Mouse (Mus musculus) pancreas, adult 10 weeks (tissue): ENCODE measurements around the gene Traf3ip2. TPM values are rescaled to one million over a fixed set of nuclear protein-coding genes. Genes with fewer than 3 reads are reported as not detected.

Source experiments
- polyA plus RNA-seq: library from polyadenylated mRNA; stranded (reverse); fragments of 350-450 nt; fragmentation: Illumina TruSeq; extraction: RNeasy Lipid Tissue Mini Kit (QIAGEN cat#74804); gene quantifications from one replicate; pipeline ENCODE4 v1.2.3, GENCODE M21; 2015; ENCODE audit warnings: low read depth, low replicate concordance; ENCODE audit not compliant: insufficient read depth

Gene Traf3ip2
- polyA plus RNA-seq, result 11.7 TPM

GRCm38 (mm10) chr10:39612633-39612988 lies at the start of gene Traf3ip2:
Traf3ip2 (plus strand) TSS chr10:39612934.

Other genes with a start within 250 kb of the Traf3ip2 start
- 16.2 TPM for gene Fyn, start 244.1 kb upstream of the Traf3ip2 start, polyA plus RNA-seq
- gene Rev3l, start 119.2 kb downstream of the Traf3ip2 start, polyA plus RNA-seq, result 6.8 TPM